Mouse (Mus musculus) intestine, embryonic 14.5 days (tissue): ENCODE data around the gene Gon4l. TPM values are rescaled to one million over a fixed set of nuclear protein-coding genes. Genes with fewer than 3 reads are reported as not detected.
"Not testable (repeated sequence)": the region's sequence is repeated elsewhere in the genome, so short reads cannot be mapped to it uniquely, and the experiment has no call there.

ENCODE experiments used
- ATAC-seq: fragments of 200-750 bp; cut with Nextera tagmentation; replicated peaks from 2 replicates; pipeline ENCODE4 v1.8.0; 2017; ENCODE audit warnings: low read depth, moderate number of reproducible peaks, moderate TSS enrichment, moderate library complexity; ENCODE audit not compliant: low FRiP score, low TSS enrichment
- DNase-seq: peaks from one replicate; pipeline ENCODE4 v3.0.0-alpha.2; 2018; ENCODE audit warnings: low spot score
- H3K27ac ChIP-seq: fragments of 300-500 bp; sonication (generic); 2 replicates; pipeline ENCODE4 v1.5.1; 2014; ENCODE audit warnings: low read depth, mild to moderate bottlenecking, control low read depth
- H3K27me3 ChIP-seq: fragments of 300-500 bp; sonication (generic); replicated peaks from 2 replicates; pipeline ENCODE4 v1.6.1; 2014; ENCODE audit warnings: low read length, control low read depth; ENCODE audit not compliant: control insufficient read depth, insufficient read depth
- H3K36me3 ChIP-seq: fragments of 300-500 bp; sonication (generic); 2 replicates; pipeline ENCODE4 v1.6.1; 2014; ENCODE audit warnings: low read length, control low read depth; ENCODE audit not compliant: control insufficient read depth, insufficient read depth
- H3K4me1 ChIP-seq: fragments of 300-500 bp; sonication (generic); replicated peaks from 2 replicates; pipeline ENCODE4 v1.6.1; 2014; ENCODE audit warnings: low read length, control low read depth, mixed read lengths; ENCODE audit not compliant: control insufficient read depth, insufficient read depth
- H3K4me2 ChIP-seq: fragments of 300-500 bp; sonication (generic); 2 replicates; pipeline ENCODE4 v1.6.1; 2014; ENCODE audit warnings: low read length
- H3K4me3 ChIP-seq: fragments of 300-500 bp; sonication (generic); 2 replicates; pipeline ENCODE4 v1.5.1; 2014; ENCODE audit warnings: low read depth, low read length, control low read depth, mixed read lengths
- H3K9ac ChIP-seq: fragments of 300-500 bp; sonication (generic); 2 replicates; pipeline ENCODE4 v1.6.1; 2014; ENCODE audit warnings: mild to moderate bottlenecking, low read length
- H3K9me3 ChIP-seq: fragments of 300-500 bp; sonication (generic); 2 replicates; pipeline ENCODE4 v1.6.1; 2016; ENCODE audit warnings: low read length, control low read depth; ENCODE audit not compliant: control insufficient read depth
- WGBS: fragments of 180-500 bp; shearing (Covaris S2); extraction: QIAGEN DNeasy Blood & Tissue Kit; methylation state at CpG from one replicate; pipeline ENCODE4 v1.1.7; 2014; 5-methylcytosine and 5-hydroxymethylcytosine counted together
- polyA plus RNA-seq: library from polyadenylated mRNA; unstranded; fragments of >200 nt; fragmentation: Nextera tagmentation; extraction: Ambion mirVana; gene quantifications from 2 replicates; pipeline ENCODE4 v1.2.1, GENCODE M21; 2014

Gene Gon4l
- polyA plus RNA-seq, 1 experiment from 2014 or later, result 14.7 TPM

DNA sequence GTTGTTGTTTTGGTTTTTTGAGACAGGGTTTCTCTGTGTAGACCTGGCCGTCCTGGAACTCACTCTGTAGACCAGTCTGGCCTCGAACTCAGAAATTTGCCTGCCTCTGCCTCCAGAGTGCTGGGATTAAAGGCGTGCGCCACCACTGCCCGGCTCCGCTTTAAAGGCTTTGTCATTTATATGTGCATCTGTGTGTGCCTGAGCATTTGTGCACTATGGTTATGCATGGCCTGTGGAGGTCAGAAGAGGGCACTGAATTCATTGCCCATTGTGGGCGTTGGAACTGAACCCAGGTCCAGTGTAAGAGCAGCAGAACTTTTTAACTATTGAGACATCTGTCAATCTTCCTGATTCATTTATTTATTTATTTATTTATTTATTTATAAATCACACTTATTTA is 58.0 kb downstream of the Gon4l start:
- H3K9me3 ChIP-seq, H3K9ac ChIP-seq, H3K27ac ChIP-seq, H3K4me2 ChIP-seq, H3K4me3 ChIP-seq, ATAC-seq, H3K27me3 ChIP-seq, H3K4me1 ChIP-seq, DNase-seq: not testable (repeated sequence)
- H3K36me3 ChIP-seq, result peaks cover 17% of the 10 kb centered on the region
- 95% methylated on average over 7 of the region's 7 CpGs for WGBS

DNA sequence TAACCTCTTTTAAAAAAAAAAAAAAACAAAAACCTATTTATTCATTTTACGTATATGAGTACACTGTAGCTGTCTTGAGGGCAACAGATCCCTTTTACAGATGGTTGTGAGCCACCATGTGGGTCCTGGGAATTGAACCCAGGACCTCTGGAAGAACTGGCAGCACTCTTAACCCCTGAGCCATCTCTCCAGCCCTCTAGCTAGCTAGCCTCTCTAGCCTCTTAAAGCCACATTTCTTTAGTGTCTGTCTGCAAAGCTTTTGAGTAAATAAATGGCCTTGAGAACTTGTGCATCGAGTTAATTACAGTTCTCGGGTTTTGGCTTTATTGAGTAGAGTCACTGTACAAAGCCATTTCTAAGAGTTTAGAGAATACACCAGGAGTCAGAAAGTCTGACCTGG is 69.8 kb downstream of the Gon4l start:
- DNase-seq (no peak), ATAC-seq (no peak)
- no peaks in the 10 kb centered on the region for H3K9me3 ChIP-seq
- H3K4me3 ChIP-seq, result no peak overlapping the region
- 83% methylated on average over 3 of the region's 3 CpGs for WGBS
- peaks cover 97% of the 10 kb centered on the region for H3K36me3 ChIP-seq
- H3K4me1 ChIP-seq, result no peaks in the 10 kb centered on the region
- H3K27me3 ChIP-seq, result no peaks in the 10 kb centered on the region
- no peak overlapping the region for H3K27ac ChIP-seq
- H3K4me2 ChIP-seq, result no peak overlapping the region
- H3K9ac ChIP-seq, result no peak overlapping the region

GRCm38 (mm10) chr3:88905209-88905608 is 70.2 kb downstream of the Gon4l start:
- DNase-seq, result no peak
- H3K4me3 ChIP-seq, result no peak overlapping the region
- H3K27ac ChIP-seq, result no peak overlapping the region
- H3K9me3 ChIP-seq, result no peaks in the 10 kb centered on the region
- no peaks in the 10 kb centered on the region for H3K27me3 ChIP-seq
- H3K4me2 ChIP-seq, result no peak overlapping the region
- H3K4me1 ChIP-seq, result no peaks in the 10 kb centered on the region
- WGBS, result 85% methylated on average over 6 of the region's 6 CpGs
- no peak for ATAC-seq
- peaks cover 100% of the 10 kb centered on the region for H3K36me3 ChIP-seq
- H3K9ac ChIP-seq, result no peak overlapping the region

DNA sequence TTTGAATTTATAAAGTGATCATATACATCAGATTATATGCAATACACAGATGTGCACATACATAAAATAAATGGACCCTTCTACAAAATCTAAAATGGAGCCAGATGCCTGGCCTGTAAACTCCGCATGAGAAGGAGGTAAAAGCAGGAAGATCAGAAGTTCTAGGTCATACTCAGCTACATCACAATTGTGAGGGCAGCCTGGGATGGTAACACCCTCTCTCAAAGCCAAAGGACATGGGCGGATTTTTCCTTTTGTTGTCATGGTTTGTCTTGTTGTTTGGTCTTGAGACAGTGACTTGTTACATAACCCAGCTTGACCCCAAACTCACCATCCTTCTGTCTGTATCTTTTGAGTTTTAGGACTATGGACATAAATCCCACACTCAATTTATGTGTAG is 70.7 kb downstream of the Gon4l start:
- no peaks in the 10 kb centered on the region for H3K9me3 ChIP-seq
- 89% methylated on average over 2 of the region's 2 CpGs for WGBS
- DNase-seq (no peak), ATAC-seq (no peak)
- H3K36me3 ChIP-seq, result peaks cover 100% of the 10 kb centered on the region
- H3K9ac ChIP-seq, result no peak overlapping the region
- H3K27ac ChIP-seq, result no peak overlapping the region
- H3K27me3 ChIP-seq, result no peaks in the 10 kb centered on the region
- no peak overlapping the region for H3K4me3 ChIP-seq
- no peaks in the 10 kb centered on the region for H3K4me1 ChIP-seq
- no peak overlapping the region for H3K4me2 ChIP-seq

DNA sequence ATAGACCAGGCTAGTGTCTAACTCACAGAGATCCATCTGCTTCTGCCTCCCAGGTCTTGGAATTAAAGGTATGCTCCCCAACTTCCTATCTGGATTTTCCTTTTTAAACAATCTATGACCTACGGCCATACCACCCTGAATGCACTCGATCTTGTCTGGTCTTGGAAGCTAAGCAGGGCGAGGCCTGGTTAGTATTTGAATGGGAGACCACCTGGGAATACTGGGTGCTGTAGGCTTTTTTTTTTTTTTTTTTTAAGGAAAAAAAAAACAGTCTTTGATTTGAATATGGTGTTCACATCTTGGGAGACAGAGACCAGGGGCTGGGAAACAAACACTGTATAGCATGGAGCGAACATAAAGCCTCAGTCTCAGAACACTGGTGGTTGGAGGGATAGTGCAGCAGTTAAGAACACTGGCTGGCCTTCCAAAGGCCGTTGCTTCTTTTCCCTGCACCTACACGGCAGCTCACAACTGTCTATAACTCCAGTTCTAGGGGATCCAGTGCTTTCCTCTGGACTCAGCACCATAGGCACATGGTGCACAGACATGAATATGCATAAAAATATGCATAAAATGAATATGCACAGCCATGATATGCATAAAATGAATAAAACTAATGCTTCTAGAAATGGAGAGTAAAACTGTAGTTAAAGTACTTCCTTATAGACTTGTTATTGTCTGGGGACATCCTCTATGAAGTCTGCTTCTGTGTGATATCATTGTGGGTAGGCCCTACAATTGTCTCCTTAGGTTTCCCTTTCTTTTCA is 71.5 kb downstream of the Gon4l start:
- Histone ChIP-seq H3K4me2 (no peak overlapping the region), H3K4me3 (no peak overlapping the region), H3K9me3 (no peaks in the 10 kb centered on the region), H3K9ac (no peak overlapping the region), H3K27me3 (no peaks in the 10 kb centered on the region), H3K36me3 (peaks cover 100% of the 10 kb centered on the region), H3K4me1 (no peaks in the 10 kb centered on the region), H3K27ac (no peak overlapping the region)
- 67% methylated on average over 6 of the region's 6 CpGs for WGBS
- DNase-seq, result no peak
- ATAC-seq, result no peak

DNA sequence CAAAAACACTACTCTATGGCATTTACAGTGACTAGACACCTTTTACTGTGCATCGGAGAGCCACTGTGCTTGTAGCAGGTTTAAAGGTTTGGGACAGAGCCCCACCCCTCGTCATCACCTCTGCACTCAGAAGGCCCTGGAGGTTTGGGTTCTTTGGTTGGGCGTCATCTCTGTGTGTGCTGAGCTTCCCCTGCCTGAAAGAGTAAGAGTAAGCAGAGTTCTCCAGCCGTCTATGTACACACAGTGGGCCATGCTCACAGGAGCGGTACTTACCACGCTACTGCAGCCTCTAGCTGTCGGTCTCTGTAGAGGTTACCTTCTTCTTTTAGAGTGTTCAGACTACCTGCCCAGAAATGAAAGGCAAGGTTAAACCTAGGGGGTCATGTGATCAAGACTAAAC is 77.6 kb downstream of the Gon4l start:
- Histone ChIP-seq H3K36me3 (peaks cover 50% of the 10 kb centered on the region), H3K4me2 (peak overlapping the region; percentile 85)
- 86% methylated on average over 7 of the region's 7 CpGs for WGBS

DNA sequence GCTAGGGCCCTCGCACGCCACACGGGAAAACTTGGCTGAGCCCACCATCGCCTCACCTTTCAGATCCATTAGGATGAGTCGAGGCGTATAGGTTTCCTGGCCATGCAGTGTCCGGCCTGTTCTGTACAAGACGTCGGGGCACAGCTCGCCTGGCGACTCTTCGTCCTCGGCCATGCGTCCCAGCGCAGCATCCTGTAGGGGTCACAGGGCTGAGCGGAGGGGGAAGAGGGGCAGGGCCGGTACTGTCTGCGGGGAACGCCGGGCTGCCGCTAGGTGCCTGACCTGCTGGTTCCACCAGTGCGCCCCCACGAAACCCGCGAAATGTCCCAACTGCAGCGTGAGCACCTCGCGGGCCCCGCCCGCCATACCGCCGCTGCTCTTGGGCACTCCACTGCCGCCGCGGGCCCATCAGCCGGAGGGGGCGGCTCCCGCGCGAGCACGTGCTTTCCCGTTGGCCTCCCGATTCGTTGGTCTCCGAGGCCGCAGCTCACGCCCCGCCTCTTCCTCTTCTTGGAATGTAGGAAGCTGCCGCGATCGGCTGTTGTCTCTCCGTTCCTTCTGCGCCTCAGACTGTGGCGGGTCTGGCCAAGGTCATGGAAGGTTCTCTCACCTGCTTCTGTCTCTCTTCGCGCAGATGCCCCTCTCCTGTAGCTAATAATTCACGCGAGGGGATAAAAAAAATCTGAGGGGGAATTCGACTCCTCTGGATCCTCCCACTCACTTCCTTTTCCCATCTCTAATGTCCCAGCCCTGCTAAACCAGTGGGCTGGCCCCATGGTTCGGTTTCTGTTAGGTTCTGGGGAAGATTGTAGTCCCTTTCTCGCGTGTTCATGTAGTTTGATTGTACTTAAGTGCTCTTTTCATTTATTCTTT is 78.7 kb downstream of the Gon4l start, which contains the start of gene Msto1:
Gene Msto1, minus strand, starts transcription at position 489 of the 873 bp plus-strand sequence.
- peak within 1 kb of the TSS; percentile 61 for H3K9ac ChIP-seq
- no peaks in the 10 kb centered on the region for H3K27me3 ChIP-seq
- ATAC-seq (peak; percentile 95), DNase-seq (peak; percentile 90)
- no peaks in the 10 kb centered on the region for H3K9me3 ChIP-seq
- H3K4me2 ChIP-seq, result peak within 1 kb of the TSS; percentile 85
- peak within 1 kb of the TSS; percentile 83 for H3K27ac ChIP-seq
- peaks cover 9% of the 10 kb centered on the region for H3K4me1 ChIP-seq
- H3K4me3 ChIP-seq, result peak within 1 kb of the TSS; percentile 69
- under 1% methylated on average over 59 of the region's 62 CpGs for WGBS
- peaks cover 38% of the 10 kb centered on the region for H3K36me3 ChIP-seq

More for the DNA sequence above, 77.6 kb downstream of the Gon4l start:
- H3K9ac ChIP-seq, result no peak overlapping the region
- ATAC-seq (no peak), DNase-seq (no peak)
- H3K27ac ChIP-seq, result no peak overlapping the region
- no peaks in the 10 kb centered on the region for H3K27me3 ChIP-seq
- H3K4me3 ChIP-seq, result no peak overlapping the region
- H3K9me3 ChIP-seq, result no peaks in the 10 kb centered on the region
- peaks cover 9% of the 10 kb centered on the region for H3K4me1 ChIP-seq

- Histone ChIP-seq H3K4me3 (peak overlapping the region; percentile 69), H3K4me2 (peak overlapping the region; percentile 85), H3K9ac (peak overlapping the region; percentile 61), H3K27ac (peak overlapping the region; percentile 83), H3K36me3 (peaks cover 32% of the 10 kb centered on the region), H3K9me3 (no peaks in the 10 kb centered on the region), H3K27me3 (no peaks in the 10 kb centered on the region), H3K4me1 (peaks cover 9% of the 10 kb centered on the region)
- 25% methylated on average over 8 of the region's 8 CpGs for WGBS
- DNase-seq (no peak), ATAC-seq (no peak)
These were observed 79.4 kb downstream of the Gon4l start for GRCm38 (mm10) chr3:88914384-88914810.
